Mouse (Mus musculus) erythroblast, embryonic 14.5 days (primary cell): ENCODE results near the gene Mknk1. TPM values are rescaled to one million over a fixed set of nuclear protein-coding genes. Genes with fewer than 3 reads are reported as not detected.

Source experiments
- H3K27me3 ChIP-seq: 2 replicates; pipeline ENCODE4 v1.6.1; 2012; ENCODE audit warnings: inconsistent platforms; ENCODE audit not compliant: control insufficient read depth
- H3K36me3 ChIP-seq: 2 replicates; pipeline ENCODE4 v1.6.1; 2012; ENCODE audit warnings: mild to moderate bottlenecking, inconsistent platforms; ENCODE audit not compliant: control insufficient read depth
- H3K4me1 ChIP-seq: 2 replicates; pipeline ENCODE4 v1.6.1; 2012; ENCODE audit warnings: inconsistent platforms; ENCODE audit not compliant: control insufficient read depth
- H3K4me3 ChIP-seq: replicated peaks from 2 replicates; pipeline ENCODE3; 2012; ENCODE audit warnings: moderate library complexity, mild to moderate bottlenecking, inconsistent platforms
- H3K9me3 ChIP-seq: 2 replicates; pipeline ENCODE4 v1.6.1; 2012; ENCODE audit warnings: low read length, inconsistent platforms, mixed read lengths; ENCODE audit not compliant: control insufficient read depth
- GATA1 ChIP-seq: IDR thresholded peaks from 2 replicates; pipeline ENCODE4 v1.6.1; 2012; ENCODE audit warnings: low read length, inconsistent platforms, mixed read lengths
- TAL1 ChIP-seq: IDR thresholded peaks from 3 replicates; pipeline ENCODE4 v1.6.1; 2012; ENCODE audit warnings: low read length, inconsistent platforms, mixed read lengths
- polyA plus RNA-seq: library from polyadenylated mRNA; stranded (reverse); fragments of >175 nt; gene quantifications from 2 replicates; pipeline ENCODE4 v1.2.3, GENCODE M21; 2012

Mknk1 gene
- polyA plus RNA-seq, 1 experiment, result 7.1 TPM

DNA sequence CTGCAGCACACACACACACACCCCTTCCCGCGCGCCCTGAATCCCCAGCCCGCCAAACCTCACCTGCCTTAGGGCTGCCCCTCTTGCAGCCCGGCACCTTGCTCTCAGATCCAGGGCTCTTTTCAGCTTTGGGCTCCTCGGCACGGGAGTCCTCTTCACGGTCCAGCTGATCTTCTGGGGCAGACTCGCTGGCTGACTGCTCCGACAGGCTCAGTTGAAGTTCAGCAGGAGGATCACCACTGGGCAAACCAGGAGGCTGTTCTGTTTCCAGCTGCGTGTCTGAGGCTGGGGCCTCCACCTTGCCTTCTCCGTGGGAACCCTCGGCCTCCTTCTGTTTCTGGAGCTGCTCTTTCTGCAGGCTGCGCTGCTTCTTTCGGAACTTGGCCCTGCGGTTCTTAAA is 80.9 kb downstream of the Mknk1 start:
- no peaks in the 10 kb centered on the region for H3K36me3 ChIP-seq

DNA sequence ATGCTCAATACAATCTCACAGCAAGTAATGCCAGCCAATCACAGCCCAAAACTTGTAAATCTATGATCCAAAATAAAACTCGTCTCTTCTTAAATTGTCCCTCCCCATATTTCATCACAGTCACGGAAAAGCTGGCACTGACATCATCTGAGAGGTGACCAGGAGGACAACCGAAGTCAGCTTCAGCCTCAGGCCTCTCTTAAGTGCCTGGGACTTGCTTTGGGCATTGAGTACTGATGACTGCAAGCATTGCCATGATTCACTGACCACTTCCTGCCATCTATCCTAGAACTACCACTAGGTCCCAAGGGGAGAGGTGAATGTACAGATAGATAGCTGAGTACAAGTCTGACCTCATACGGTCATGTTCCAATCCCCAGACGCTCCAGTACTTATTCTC is 83.7 kb downstream of the Mknk1 start:
- peaks cover 22% of the 10 kb centered on the region for H3K27me3 ChIP-seq

More for the DNA sequence above, 80.9 kb downstream of the Mknk1 start:
- Histone ChIP-seq H3K27me3 (peaks cover 28% of the 10 kb centered on the region), H3K9me3 (no peaks in the 10 kb centered on the region), H3K4me1 (no peaks in the 10 kb centered on the region), H3K4me3 (no peak overlapping the region)
- TF ChIP-seq TAL1, result no peak

DNA sequence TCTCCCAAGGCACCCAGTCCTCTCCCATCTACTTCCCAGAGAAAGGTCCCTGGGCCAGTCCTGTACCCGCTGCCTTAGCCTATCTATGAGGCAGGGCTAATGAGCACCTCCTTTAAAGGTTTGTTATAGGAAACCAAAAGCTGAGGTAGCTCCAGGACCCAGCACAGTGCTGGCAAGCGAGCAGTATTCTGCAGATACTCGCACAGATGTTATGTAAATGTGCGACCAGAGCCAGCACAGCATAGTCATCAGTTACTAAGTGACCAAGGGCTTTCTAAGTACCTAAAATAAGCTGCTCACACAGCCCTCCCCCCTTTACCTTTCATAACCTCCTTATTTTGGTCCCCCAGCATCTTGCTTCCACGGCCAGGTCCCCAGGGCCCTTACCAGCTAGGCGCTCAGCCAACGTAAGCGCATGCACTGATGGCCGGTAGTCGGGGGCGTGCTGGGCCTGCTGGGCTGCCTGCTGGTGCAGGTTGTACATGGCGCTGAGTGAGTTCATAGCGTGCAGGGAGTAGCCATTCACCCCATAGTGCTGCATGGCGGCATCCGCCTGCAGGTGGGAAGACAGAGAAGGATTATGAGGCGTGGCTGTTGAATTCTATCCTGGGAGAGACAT is 84.4 kb downstream of the Mknk1 start:
- H3K4me1 ChIP-seq, result no peaks in the 10 kb centered on the region
- no peak overlapping the region for H3K4me3 ChIP-seq
- no peak for TF ChIP-seq GATA1
- TF ChIP-seq TAL1, result no peak
- no peaks in the 10 kb centered on the region for H3K9me3 ChIP-seq
- H3K36me3 ChIP-seq, result no peaks in the 10 kb centered on the region
- H3K27me3 ChIP-seq, result peaks cover 22% of the 10 kb centered on the region

More for the DNA sequence above, 83.7 kb downstream of the Mknk1 start:
- TF ChIP-seq GATA1, result no peak
- no peak for TF ChIP-seq TAL1
- Histone ChIP-seq H3K9me3 (no peaks in the 10 kb centered on the region), H3K36me3 (no peaks in the 10 kb centered on the region), H3K4me1 (no peaks in the 10 kb centered on the region), H3K4me3 (no peak overlapping the region)

DNA sequence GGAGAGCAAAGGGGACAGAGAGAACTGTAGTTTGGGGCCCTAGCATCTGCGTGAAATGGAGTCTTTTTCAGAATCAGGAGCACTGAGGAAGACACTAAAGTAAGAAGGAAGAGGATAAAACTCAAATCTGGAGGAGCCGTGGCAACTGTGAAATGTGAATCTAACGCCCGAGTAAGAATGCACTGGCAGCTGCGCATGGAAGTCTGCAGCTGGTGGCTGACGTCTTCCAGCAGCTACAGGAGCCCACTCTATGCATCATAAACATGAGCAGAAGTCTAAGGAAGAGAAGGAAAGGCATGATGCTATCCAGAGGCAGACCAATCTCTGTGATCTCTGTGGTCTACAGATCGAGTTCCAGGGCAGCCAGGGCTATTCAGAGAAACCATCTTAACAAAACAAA is 88.6 kb downstream of the Mknk1 start:
- Histone ChIP-seq H3K4me3 (no peak overlapping the region), H3K27me3 (peaks cover 47% of the 10 kb centered on the region), H3K36me3 (no peaks in the 10 kb centered on the region), H3K9me3 (no peaks in the 10 kb centered on the region), H3K4me1 (no peaks in the 10 kb centered on the region)
- TF ChIP-seq GATA1 (no peak), TAL1 (no peak)

Other genes with a start within 250 kb of the Mknk1 start
- not detected in 2 replicates for gene Cyp4a32, start 238.2 kb upstream of the Mknk1 start, polyA plus RNA-seq
- gene Cyp4b1, start 191.5 kb upstream of the Mknk1 start, polyA plus RNA-seq, result 0.04 TPM in 1 of 2 replicates, not detected in the other
- gene Efcab14, start 101.5 kb upstream of the Mknk1 start, polyA plus RNA-seq, result 0.58 and 0.59 TPM in 2 replicates
- gene Tex38, start 58.2 kb upstream of the Mknk1 start, polyA plus RNA-seq, result not detected in 2 replicates
- 0.21 and 0.33 TPM in 2 replicates for gene Atpaf1, start 54.4 kb upstream of the Mknk1 start, polyA plus RNA-seq
- gene Mob3c, start 11.1 kb upstream of the Mknk1 start, polyA plus RNA-seq, result 0.55 and 1.0 TPM in 2 replicates
- 0.02 TPM in 1 of 2 replicates, not detected in the other for gene Kncn, start 45.2 kb downstream of the Mknk1 start, polyA plus RNA-seq
- not detected in 2 replicates for gene 6430628N08Rik, start 51.5 kb downstream of the Mknk1 start, polyA plus RNA-seq
- gene Dmbx1, start 100.7 kb downstream of the Mknk1 start, polyA plus RNA-seq, result not detected in 2 replicates
- gene Faah, start 178.7 kb downstream of the Mknk1 start, polyA plus RNA-seq, result 0.02 and 0.04 TPM in 2 replicates
- gene Nsun4, start 214.7 kb downstream of the Mknk1 start, polyA plus RNA-seq, result 0.01 and 0.06 TPM in 2 replicates
- 12.6 and 16.3 TPM in 2 replicates for gene Uqcrh, start 235.9 kb downstream of the Mknk1 start, polyA plus RNA-seq
- 0.56 and 1.2 TPM in 2 replicates for gene Lrrc41, start 236.1 kb downstream of the Mknk1 start, polyA plus RNA-seq